Mouse (Mus musculus) left cerebral cortex, postnatal 36 days (tissue): ENCODE results near the gene Proser3. TPM values are rescaled to one million over a fixed set of nuclear protein-coding genes. Genes with fewer than 3 reads are reported as not detected.

ENCODE experiments used
- DNase-seq, 2 experiments: peaks; one replicate each; pipeline ENCODE4 v3.0.0; 2021 to 2022; ENCODE audit warnings: low spot score in 2 of 2, mixed read lengths in 1 of 2
- intact Hi-C: fragments of 180-260 bp; cut with DNase I; formaldehyde crosslinking; loops from one replicate; pipeline ENCODE4 v1.15.1; 2025
- total RNA-seq, 2 experiments: library from RNA; stranded (reverse); gene quantifications; 2 replicates each; pipeline ENCODE4 v1.2.3; 2021

Gene Proser3
- total RNA-seq, 2 experiments from 2014 or later = 2.8 to 4.5 TPM

GRCm38 (mm10) chr7:30553021-30553589 lies 1.0 kb upstream of the Proser3 start:
- intact Hi-C loops = no loop called here
- peak in 1 of 2 experiments; percentile 53 for DNase-seq

GRCm38 (mm10) chr7:30551445-30552101 lies 526 bp downstream of the Proser3 start:
- no peak for DNase-seq

GRCm38 (mm10) chr7:30550603-30551002 lies 1.5 kb downstream of the Proser3 start:
- intact Hi-C loops = no loop called here
- no peak for DNase-seq

More at GRCm38 (mm10) chr7:30551445-30552101, 526 bp downstream of the Proser3 start:
- intact Hi-C loops = no loop called here

GRCm38 (mm10) chr7:30549880-30550279 lies 2.2 kb downstream of the Proser3 start:
- DNase-seq = no peak
- intact Hi-C loops = no loop called here

- DNase-seq = no peak
- intact Hi-C loops = no loop called here
These were observed 7.8 kb downstream of the Proser3 start for GRCm38 (mm10) chr7:30544327-30544726.

GRCm38 (mm10) chr7:30540572-30540971 lies 11.5 kb downstream of the Proser3 start:
- intact Hi-C loops = no loop called here
- DNase-seq = no peak

- intact Hi-C loops = loop anchor here (5.0 to 10.0 kb wide), 2 partner anchors 43 to 90 kb away; partner anchors contain the start of genes Aplp1 and Prodh2
- DNase-seq = peak; percentile 95 to 97
These were observed 17.2 kb downstream of the Proser3 start, which contains the start of gene Arhgap33 for GRCm38 (mm10) chr7:30534633-30535577. Gene Arhgap33 (minus strand): TSS chr7:30535060.

GRCm38 (mm10) chr7:30533941-30534632 lies 18.0 kb downstream of the Proser3 start:
- peak in 1 of 2 experiments; percentile 57 for DNase-seq
- intact Hi-C loops = loop anchor here (10.0 kb wide), 1 partner anchor 89 kb away; the partner anchor contains the start of gene Aplp1

- DNase-seq = no peak
- intact Hi-C loops = loop anchor here (10.0 kb wide), 1 partner anchor 88 kb away; the partner anchor contains the start of gene Aplp1
These were observed 19.2 kb downstream of the Proser3 start for GRCm38 (mm10) chr7:30532931-30533330.

GRCm38 (mm10) chr7:30531291-30531815 lies 20.7 kb downstream of the Proser3 start:
- intact Hi-C loops = loop anchor here (10.0 kb wide), 1 partner anchor 87 kb away; the partner anchor contains the start of gene Aplp1

GRCm38 (mm10) chr7:30526981-30527380 lies 25.1 kb downstream of the Proser3 start:
- DNase-seq = no peak

More at GRCm38 (mm10) chr7:30531291-30531815, 20.7 kb downstream of the Proser3 start:
- peak; percentile 70 to 72 for DNase-seq

GRCm38 (mm10) chr7:30526399-30526798 lies 25.7 kb downstream of the Proser3 start:
- intact Hi-C loops = no loop called here
- no peak for DNase-seq

More at GRCm38 (mm10) chr7:30526981-30527380, 25.1 kb downstream of the Proser3 start:
- intact Hi-C loops = no loop called here

GRCm38 (mm10) chr7:30525954-30526353 lies 26.1 kb downstream of the Proser3 start:
- intact Hi-C loops = no loop called here
- no peak for DNase-seq

GRCm38 (mm10) chr7:30524487-30524886 lies 27.6 kb downstream of the Proser3 start:
- DNase-seq = no peak
- intact Hi-C loops = no loop called here

GRCm38 (mm10) chr7:30522871-30523270 lies 29.2 kb downstream of the Proser3 start:
- no peak for DNase-seq
- intact Hi-C loops = no loop called here

- DNase-seq = no peak
- intact Hi-C loops = no loop called here
These were observed 31.2 kb downstream of the Proser3 start for GRCm38 (mm10) chr7:30520856-30521255.

GRCm38 (mm10) chr7:30520396-30520795 lies 31.7 kb downstream of the Proser3 start:
- no peak for DNase-seq
- intact Hi-C loops = no loop called here

- intact Hi-C loops = no loop called here
- DNase-seq = no peak
These were observed 33.8 kb downstream of the Proser3 start for GRCm38 (mm10) chr7:30518325-30518724.
